Mouse (Mus musculus): Measurements from ENCODE around the gene Wdr74. TPM values are rescaled to one million over a fixed set of nuclear protein-coding genes. Genes with fewer than 3 reads are reported as not detected.

Wdr74 gene
- total RNA-seq, 2 experiments from 2014 or later: 17.9 to 18.9 TPM

GRCm38 (mm10) chr19:8774951-8775421 lies 39.4 kb downstream of the Wdr74 start:
- intact Hi-C loops (cut with DNase I): no loop called here
- DNase-seq (ENCODE audit: low spot score): no peak

DNA sequence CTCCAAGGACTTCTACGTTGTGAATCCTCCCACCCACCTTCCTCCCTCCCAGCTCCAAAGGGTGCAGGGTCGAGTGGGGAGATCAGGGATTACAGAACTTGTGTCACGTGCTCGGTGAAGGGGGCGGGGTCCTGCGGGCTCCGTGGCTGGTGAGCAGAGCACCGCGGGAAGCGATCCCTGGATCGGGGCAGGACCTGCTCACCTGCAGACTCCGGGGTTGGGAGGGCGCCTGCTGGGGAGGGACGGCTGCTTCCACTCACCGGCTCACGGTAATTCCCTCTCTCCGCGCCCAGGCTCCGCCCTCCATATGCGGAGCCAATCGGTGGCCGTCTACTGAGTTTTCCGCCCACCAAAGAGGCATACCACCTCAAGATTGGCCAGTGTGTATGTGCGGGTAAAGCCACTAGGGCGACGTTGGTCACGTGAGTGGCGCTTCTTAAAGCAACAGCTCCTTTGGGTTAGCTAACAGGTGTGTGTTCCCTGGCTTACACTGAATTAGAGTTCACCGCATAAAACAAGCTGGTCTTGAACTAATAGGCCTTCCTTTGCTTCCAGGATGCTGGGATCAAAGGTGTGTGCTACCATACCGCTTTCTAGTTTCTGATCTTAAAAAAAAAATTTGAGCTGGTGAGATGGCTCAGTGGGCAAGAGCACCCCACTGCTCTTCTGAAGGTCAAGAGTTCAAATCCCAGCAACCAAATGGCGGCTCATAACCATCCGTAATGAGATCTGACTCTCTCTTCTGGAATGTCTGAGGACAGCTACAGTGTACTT lies 50.6 kb downstream of the Wdr74 start, which contains the start of gene Taf6l:
Gene Taf6l (minus strand): TSS at position 410 of the 774 bp plus-strand sequence.
- intact Hi-C loops (cut with DNase I): no loop called here
- peak; percentile 87 for DNase-seq (ENCODE audit: low spot score)

DNA sequence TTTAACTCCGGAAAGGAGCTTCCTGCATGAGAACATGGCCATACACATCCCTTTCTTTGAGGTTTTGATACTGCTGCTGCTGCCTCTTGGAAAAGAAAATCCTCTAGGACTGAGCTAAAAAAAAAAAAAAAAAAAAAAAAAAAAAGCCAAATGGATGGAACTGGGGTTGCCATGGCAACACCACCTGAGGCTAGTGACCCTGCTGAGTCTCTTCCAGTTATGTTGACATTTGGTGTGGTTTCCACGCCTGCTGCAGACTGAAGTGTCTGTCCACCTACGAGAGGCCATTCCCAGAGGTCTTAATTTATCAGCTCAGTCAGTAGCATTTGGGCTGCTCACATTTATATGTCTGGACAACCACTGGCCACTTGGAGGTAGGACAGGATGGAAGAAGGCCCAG lies 52.9 kb downstream of the Wdr74 start:
- intact Hi-C loops (cut with DNase I): no loop called here
- no peak for DNase-seq (ENCODE audit: low spot score)

DNA sequence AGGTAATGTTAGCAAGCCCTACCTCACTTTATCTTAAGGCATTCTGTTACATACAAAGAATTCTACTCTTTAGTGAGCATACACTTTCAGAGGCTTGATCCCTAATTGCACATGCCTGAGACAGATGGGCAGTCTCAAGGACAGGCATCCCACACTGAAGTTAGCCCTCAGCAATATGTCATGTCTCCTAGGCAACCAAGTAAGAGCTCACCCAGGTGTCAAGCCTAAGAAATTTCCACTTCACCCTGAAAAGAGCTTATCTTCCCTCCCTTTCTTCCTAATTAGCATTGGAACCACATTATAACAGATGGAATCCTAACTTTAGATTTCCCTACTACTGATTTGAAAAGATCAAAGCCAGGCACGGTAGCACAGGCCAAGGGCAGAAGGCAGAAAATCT lies 53.5 kb downstream of the Wdr74 start:
- intact Hi-C loops (cut with DNase I): no loop called here

DNA sequence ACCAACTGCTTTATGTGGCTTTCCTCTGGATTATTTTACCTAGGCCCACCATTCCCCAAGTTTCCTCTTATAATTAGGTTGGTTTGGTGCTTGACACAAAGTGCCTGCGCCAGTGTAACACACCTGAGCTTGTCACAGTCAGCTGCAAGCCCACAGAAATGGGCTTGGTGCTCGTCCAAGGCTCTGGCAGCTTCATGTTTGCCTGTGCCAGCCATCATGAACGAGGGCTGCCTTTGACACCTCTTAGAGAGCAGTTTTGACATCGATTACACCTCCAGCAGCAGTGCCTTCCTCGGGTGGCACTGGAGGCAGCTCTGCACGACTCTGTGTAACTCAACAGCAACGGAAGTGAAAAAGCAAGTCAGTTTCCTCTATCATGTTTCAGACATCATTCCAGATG lies 54.5 kb downstream of the Wdr74 start:
- intact Hi-C loops (cut with DNase I): no loop called here
- DNase-seq (ENCODE audit: low spot score): no peak

More for the DNA sequence above, 53.5 kb downstream of the Wdr74 start:
- DNase-seq (ENCODE audit: low spot score): no peak

Small RNAs within 50 kb of the gene (microRNA-seq; reads per million reads assigned to microRNA genes)
- not detected for gene Mir6992

Other genes with a start within 250 kb of the Wdr74 start
- gene Slc22a8, start 144.6 kb upstream of the Wdr74 start, total RNA-seq (2021): not detected
- not detected for gene Slc22a6, start 117.8 kb upstream of the Wdr74 start, total RNA-seq (2021)
- gene Chrm1, start 72.0 kb upstream of the Wdr74 start, total RNA-seq (2021): not detected
- 10 to 100 TPM; 36.1 to 38.0 TPM for gene Slc3a2, start 12.5 kb upstream of the Wdr74 start, total RNA-seq (2021)
- gene 1700092M07Rik, start 4.9 kb downstream of the Wdr74 start, total RNA-seq (2021): not detected
- 10 to 100 TPM; 27.6 to 31.0 TPM for gene Stx5a, start 5.6 kb downstream of the Wdr74 start, total RNA-seq (2021)
- 10 to 100 TPM; 37.5 to 48.1 TPM for gene Nxf1, start 21.2 kb downstream of the Wdr74 start, total RNA-seq (2021)
- gene Tmem223, start 35.2 kb downstream of the Wdr74 start, total RNA-seq (2021): 100 to 1,000 TPM; 108 to 110 TPM
- gene Tmem179b, start 38.6 kb downstream of the Wdr74 start, total RNA-seq (2021): 10 to 100 TPM; 14.8 to 16.4 TPM
- gene Taf6l, start 50.6 kb downstream of the Wdr74 start, total RNA-seq (2021): 1 to 10 TPM; 7.4 to 7.6 TPM
- 10 to 100 TPM; 53.4 to 62.4 TPM for gene Polr2g, start 62.8 kb downstream of the Wdr74 start, total RNA-seq (2021)
- gene Zbtb3, start 66.7 kb downstream of the Wdr74 start, total RNA-seq (2021): 1 to 10 TPM; 1.9 to 2.1 TPM
- gene Ttc9c, start 83.5 kb downstream of the Wdr74 start, total RNA-seq (2021): 10 to 100 TPM; 12.5 to 15.8 TPM
- 10 to 100 TPM; 42.5 to 49.4 TPM for gene Hnrnpul2, start 84.2 kb downstream of the Wdr74 start, total RNA-seq (2021)
- gene AC129217.1, start 93.9 kb downstream of the Wdr74 start, total RNA-seq (2021): not detected
- gene Bscl2, start 101.6 kb downstream of the Wdr74 start, total RNA-seq (2021): 10 to 100 TPM; 23.9 to 24.0 TPM
- not detected for gene Gng3, start 103.4 kb downstream of the Wdr74 start, total RNA-seq (2021)
- 1 to 10 TPM; 3.3 to 4.9 TPM for gene Lrrn4cl, start 114.9 kb downstream of the Wdr74 start, total RNA-seq (2021)
- 100 to 1,000 TPM; 113 to 124 TPM for gene Ubxn1, start 135.7 kb downstream of the Wdr74 start, total RNA-seq (2021)
- 10 to 100 TPM; 59.3 to 60.1 TPM for gene Uqcc3, start 145.1 kb downstream of the Wdr74 start, total RNA-seq (2021)
- gene Lbhd1, start 147.9 kb downstream of the Wdr74 start, total RNA-seq (2021): 1 to 10 TPM; 1.4 to 5.9 TPM
- gene Gm49403, start 148.1 kb downstream of the Wdr74 start, total RNA-seq (2021): not detected
- 10 to 100 TPM; 17.6 to 19.8 TPM for gene 1810009A15Rik, start 153.0 kb downstream of the Wdr74 start, total RNA-seq (2021)
- 1 to 10 TPM in 1 of 2 experiments, under 1 TPM in 1; 0.68 to 2.0 TPM for gene Gm49416, start 153.1 kb downstream of the Wdr74 start, total RNA-seq (2021)
- 10 to 100 TPM; 11.2 to 11.8 TPM for gene Ints5, start 157.2 kb downstream of the Wdr74 start, total RNA-seq (2021)
- gene Ganab, start 162.2 kb downstream of the Wdr74 start, total RNA-seq (2021): 10 to 100 TPM; 55.6 to 58.7 TPM
- gene B3gat3, start 184.5 kb downstream of the Wdr74 start, total RNA-seq (2021): 10 to 100 TPM; 35.9 to 36.7 TPM
- 10 to 100 TPM; 22.0 to 23.6 TPM for gene Rom1, start 193.5 kb downstream of the Wdr74 start, total RNA-seq (2021)
- 1 to 10 TPM; 8.9 to 9.1 TPM for gene Eml3, start 193.7 kb downstream of the Wdr74 start, total RNA-seq (2021)
- gene Mta2, start 206.0 kb downstream of the Wdr74 start, total RNA-seq (2021): 10 to 100 TPM; 29.5 to 32.3 TPM
- 1 to 10 TPM; 7.2 to 8.8 TPM for gene Tut1, start 218.0 kb downstream of the Wdr74 start, total RNA-seq (2021)
- 100 to 1,000 TPM; 241 to 256 TPM for gene Eef1g, start 231.2 kb downstream of the Wdr74 start, total RNA-seq (2021)

All from heart, postnatal 25 days (tissue).